Mouse (Mus musculus) right cerebral cortex, postnatal 4 days (tissue): Measurements from ENCODE around the gene Bicdl1.

Source experiments
- DNase-seq: peaks from one replicate; pipeline ENCODE4 v3.0.0-alpha.2; 2022

Gene Bicdl1

DNA sequence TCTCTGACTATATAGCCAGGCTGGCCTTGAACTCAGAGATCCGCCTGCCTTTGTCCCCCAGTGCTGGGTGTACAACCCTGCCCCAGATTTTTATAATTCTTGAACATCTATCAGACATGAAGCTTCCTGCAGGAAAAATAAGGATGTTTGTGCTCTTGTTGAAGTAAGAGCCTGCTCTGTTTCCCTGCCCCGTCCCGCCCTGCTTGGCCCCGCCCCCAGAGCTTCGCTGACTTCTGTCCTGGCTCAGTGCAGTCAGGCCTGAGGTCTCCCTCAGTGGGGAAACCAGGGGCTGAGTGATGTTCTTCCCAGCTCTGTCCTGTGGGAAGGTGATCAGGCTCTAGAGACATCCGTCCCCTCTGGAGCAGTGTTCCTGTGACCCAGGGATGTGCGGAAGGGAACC, 108.7 kb downstream of the Bicdl1 start:
- DNase-seq: no peak

- DNase-seq: no peak
Measured at GRCm38 (mm10) chr5:115619690-115620089, 111.7 kb downstream of the Bicdl1 start.

GRCm38 (mm10) chr5:115614948-115615347, 116.5 kb downstream of the Bicdl1 start:
- DNase-seq: peak; percentile 52

GRCm38 (mm10) chr5:115613332-115613731, 118.1 kb downstream of the Bicdl1 start:
- DNase-seq: no peak

DNA sequence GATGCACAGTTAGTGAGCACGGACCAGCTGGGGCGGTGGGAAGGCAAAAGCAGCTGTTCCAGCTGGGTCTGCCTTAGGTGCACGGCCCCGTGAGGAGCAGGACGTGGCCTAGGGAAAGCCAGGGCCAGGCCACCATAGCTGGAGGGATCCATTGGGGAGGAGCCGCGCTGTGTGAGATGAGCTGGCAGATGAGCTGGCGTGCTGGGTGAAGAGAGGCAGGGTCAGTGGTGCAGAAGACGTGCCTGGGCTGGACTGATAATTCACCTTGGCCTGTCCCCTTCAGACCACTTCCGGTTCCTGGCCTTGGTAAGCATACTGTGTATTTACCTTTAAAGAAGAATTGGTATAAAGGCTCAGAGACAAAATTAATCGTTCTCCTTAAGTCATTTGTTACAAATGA, 119.9 kb downstream of the Bicdl1 start:
- DNase-seq: no peak

DNA sequence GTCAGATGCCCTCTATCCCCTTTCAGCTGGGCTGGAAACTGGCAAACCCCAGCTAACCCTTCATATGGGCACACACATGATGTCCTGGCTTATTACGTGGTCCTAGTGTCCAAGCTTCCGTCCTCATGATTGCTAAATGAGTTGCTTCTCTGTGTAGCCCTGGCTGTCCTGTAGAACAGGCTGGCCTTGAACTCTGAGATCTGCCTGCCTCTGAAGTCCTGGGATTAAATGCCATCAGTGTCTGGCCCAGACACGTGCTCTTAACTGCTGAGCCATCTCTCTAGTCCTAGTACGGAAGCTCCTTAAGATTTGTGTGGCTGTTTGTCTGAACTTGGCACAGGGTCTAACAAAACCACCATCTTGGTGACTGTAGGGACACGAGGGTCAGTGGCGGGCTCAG, 127.9 kb downstream of the Bicdl1 start:
- no peak for DNase-seq
